Mouse (Mus musculus) olfactory bulb, adult 2 months (tissue): ENCODE results near the gene Mpig6b. TPM values are rescaled to one million over a fixed set of nuclear protein-coding genes. Genes with fewer than 3 reads are reported as not detected.
A peak's percentile ranks its signal among the peaks of the same experiment; 100 is the strongest.

Experiments
- H3K27ac ChIP-seq: fragments of 200-500 bp; 2 replicates; pipeline ENCODE4 v1.5.1; 2012; ENCODE audit warnings: low read depth, low read length; ENCODE audit not compliant: insufficient read depth
- H3K4me1 ChIP-seq: fragments of 200-500 bp; 2 replicates; pipeline ENCODE4 v1.6.1; 2012; ENCODE audit warnings: low read length; ENCODE audit not compliant: control insufficient read depth, insufficient read depth
- H3K4me3 ChIP-seq: fragments of 200-500 bp; 2 replicates; pipeline ENCODE4 v1.5.1; 2012; ENCODE audit warnings: mild to moderate bottlenecking, low read depth, low read length, moderate library complexity; ENCODE audit not compliant: insufficient read depth
- CTCF ChIP-seq: fragments of 200-500 bp; IDR thresholded peaks from 2 replicates; pipeline ENCODE4 v1.5.1; 2012; ENCODE audit warnings: low read depth, mild to moderate bottlenecking, low read length, moderate library complexity; ENCODE audit not compliant: insufficient read depth
- POLR2A ChIP-seq: fragments of 200-500 bp; IDR thresholded peaks from 2 replicates; pipeline ENCODE4 v1.6.1; 2012; ENCODE audit warnings: mild to moderate bottlenecking, low read depth, low read length, moderate library complexity; ENCODE audit not compliant: insufficient read depth
- WGBS: fragments of 180-500 bp; shearing (Covaris S2); methylation state at CpG from one replicate; pipeline ENCODE4 v1.1.7; 2018; 5-methylcytosine and 5-hydroxymethylcytosine counted together
- polyA plus RNA-seq: library from polyadenylated mRNA; stranded (reverse); fragments of >200 nt; gene quantifications from 2 replicates; pipeline ENCODE4 v1.2.4, GENCODE M21; 2012; ENCODE audit warnings: low replicate concordance; ENCODE audit not compliant: missing spikeins, insufficient read depth, insufficient read length

Gene Mpig6b
- polyA plus RNA-seq, 1 experiment = not detected

DNA sequence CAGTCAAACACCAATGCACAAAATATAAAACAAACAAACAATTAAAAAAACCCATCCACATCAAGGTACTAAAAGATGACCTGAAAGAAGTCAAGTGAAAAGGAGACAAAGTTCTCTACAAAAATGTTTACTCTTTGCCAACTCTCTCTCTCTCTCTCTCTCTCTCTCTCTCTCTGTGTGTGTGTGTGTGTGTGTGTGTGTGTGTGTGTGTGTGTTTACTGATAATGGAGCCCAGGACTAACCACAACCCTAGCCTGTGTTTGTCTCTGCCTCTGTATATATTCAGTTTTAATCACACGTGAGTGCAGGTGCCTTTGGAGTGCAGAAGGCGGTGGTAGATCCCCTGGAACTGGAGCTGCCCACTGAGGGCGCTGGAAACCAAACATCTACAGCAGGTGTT, 8.9 kb downstream of the Mpig6b start:
- no peak overlapping the region for H3K27ac ChIP-seq
- WGBS = 91% methylated on average over 3 of the region's 3 CpGs
- H3K4me3 ChIP-seq = no peak overlapping the region
- TF ChIP-seq CTCF (no peak), POLR2A (no peak)
- peaks cover 12% of the 10 kb centered on the region; the same call in 1 of the 2 replicates for H3K4me1 ChIP-seq

DNA sequence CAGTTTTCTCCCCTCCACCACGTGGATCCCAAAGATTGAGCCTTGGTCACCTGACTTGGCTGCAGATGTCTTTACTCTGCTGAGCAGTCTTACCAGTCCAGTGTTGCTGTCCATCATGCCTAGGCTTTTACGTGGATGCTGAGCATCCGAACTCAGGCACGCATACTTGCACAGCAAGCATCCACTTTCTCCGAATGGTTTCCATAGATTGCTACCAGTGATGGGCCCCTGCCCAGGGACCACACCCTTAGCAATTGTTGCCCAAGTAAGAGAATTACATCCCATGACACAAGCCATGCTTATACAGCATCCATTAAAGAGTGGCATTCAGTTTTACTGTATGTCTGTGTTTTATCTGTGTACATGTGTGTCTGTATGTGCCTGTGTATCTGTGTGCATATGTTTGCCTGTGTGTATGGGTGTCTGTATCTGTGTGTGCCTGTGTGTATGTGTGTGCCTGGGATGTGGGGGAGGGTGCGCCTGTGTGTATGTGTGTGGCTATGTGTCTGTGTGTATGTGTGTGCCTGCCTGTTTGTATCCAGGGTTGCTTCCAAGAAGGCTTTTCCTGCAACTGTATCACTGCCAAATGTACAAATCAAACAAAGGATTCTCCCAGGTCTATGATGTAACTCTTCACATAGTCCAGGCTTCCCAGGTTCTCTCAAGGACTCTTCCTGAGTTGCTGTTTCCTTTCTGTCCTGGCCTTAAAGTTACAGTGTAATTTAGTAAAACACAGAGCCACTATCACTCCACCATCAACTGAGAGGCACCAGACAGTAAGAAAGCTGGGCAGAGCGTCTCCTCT, 10.1 kb downstream of the Mpig6b start:
- 94% methylated on average over 7 of the region's 7 CpGs for WGBS
- H3K27ac ChIP-seq = no peak overlapping the region
- H3K4me1 ChIP-seq = peaks cover 20% of the 10 kb centered on the region
- TF ChIP-seq POLR2A (no peak), CTCF (no peak)
- no peak overlapping the region for H3K4me3 ChIP-seq

DNA sequence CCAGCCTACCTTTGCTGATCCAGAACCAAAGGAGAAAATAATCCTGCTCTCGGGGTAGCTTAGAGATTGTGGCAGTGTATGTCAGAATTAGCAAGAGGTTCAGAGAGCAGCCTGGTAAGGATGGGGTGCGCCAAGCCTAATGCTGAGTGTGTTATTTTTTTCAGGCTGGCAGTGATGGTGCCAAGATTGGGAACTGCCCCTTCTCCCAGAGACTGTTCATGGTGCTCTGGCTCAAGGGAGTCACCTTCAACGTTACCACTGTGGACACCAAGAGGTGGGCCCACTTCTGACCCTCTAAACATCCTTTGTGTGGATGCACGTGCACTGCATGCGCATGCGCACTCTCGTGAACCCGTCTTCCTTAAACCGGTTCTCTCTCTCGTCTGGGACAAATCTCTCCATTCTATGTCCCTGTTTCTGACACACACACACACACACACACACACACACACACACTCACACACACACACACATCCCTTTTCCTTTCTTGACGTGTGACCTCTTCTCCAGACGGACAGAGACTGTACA, 13.6 kb downstream of the Mpig6b start:
- WGBS = 79% methylated on average over 12 of the region's 12 CpGs
- Histone ChIP-seq H3K4me3 (no peak overlapping the region), H3K4me1 (peaks cover 24% of the 10 kb centered on the region), H3K27ac (0 out of 2 replicates have a peak overlapping the region, but pooled peaks have one; percentile 41)
- no peak for TF ChIP-seq CTCF
- TF ChIP-seq POLR2A = no peak

GRCm38 (mm10) chr17:35051156-35052086, 14.6 kb downstream of the Mpig6b start:
- H3K4me1 ChIP-seq = peaks cover 27% of the 10 kb centered on the region
- TF ChIP-seq POLR2A (no peak), CTCF (no peak)

DNA sequence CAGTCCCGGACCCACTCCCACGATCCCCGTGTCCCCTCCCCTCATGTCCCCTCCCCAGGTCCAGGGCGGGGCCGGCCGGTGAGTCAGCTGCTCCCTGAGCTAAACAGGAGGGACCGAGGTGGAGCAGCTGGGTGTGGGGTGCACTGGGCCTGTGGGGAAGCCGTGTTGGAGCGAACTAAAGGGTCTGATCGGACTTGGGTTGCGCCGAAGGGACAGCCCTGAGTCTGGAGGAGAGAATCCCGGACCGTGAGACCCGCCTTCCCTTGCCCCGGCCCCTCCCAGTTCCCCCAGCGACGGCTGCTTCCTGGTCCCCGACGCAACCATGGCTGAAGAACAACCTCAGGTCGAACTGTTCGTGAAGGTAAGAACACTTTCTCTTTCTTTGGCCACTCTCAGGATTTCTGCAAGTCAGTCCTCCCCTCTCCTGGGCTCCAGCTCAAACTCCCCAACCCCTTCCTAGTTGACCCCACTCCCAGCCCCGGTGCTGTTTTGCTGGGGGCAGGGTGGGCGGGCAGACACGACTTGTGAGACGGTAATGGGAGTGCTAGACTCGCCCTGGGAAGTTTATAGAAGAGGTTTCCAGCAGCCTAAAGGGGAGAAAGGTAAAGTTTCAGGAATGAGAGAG, 15.7 kb downstream of the Mpig6b start:
- 12% methylated on average over 27 of the region's 27 CpGs for WGBS
- TF ChIP-seq CTCF (no peak), POLR2A (no peak)

More at GRCm38 (mm10) chr17:35051156-35052086, 14.6 kb downstream of the Mpig6b start:
- WGBS = 25% methylated on average over 21 of the region's 21 CpGs
- H3K4me3 ChIP-seq = peak overlapping the region; percentile 47
- peak overlapping the region; percentile 41 for H3K27ac ChIP-seq

DNA sequence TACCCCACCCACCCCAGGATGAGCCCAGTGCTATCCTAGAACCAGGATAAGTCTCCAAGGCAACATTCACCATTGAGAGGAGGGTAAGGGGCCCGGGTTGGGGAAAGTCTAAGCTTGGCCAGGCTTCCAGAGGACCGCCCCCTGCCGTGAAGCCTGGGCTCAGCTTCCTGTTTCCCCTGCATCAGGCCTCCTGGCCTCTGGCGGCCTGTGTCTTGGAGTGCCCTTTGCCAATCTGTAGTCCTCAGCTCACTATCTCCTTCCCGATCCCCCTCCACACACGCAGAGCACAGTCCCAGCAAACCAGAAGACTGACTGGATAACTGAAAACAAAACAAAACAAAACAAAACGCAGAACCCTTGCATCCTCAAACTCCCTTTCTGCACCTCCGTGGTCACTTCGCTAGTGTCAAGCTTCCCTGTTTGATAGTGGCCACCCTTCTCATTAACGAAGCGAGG, 16.4 kb downstream of the Mpig6b start, which contains the start of gene Clic1:
Gene Clic1, plus strand, starts transcription at position 406 of the 456 bp plus-strand sequence.
- 22% methylated on average over 11 of the region's 11 CpGs for WGBS

More for the DNA sequence above, 15.7 kb downstream of the Mpig6b start:
- peak overlapping the region; percentile 47 for H3K4me3 ChIP-seq
- H3K4me1 ChIP-seq = peaks cover 33% of the 10 kb centered on the region
- peak overlapping the region; percentile 47; the same call in 1 of the 2 replicates for H3K27ac ChIP-seq

GRCm38 (mm10) chr17:35048932-35049440, 17.0 kb downstream of the Mpig6b start:
- Histone ChIP-seq H3K4me1 (peaks cover 33% of the 10 kb centered on the region), H3K4me3 (no peak overlapping the region), H3K27ac (no peak overlapping the region)
- WGBS = 84% methylated on average over 5 of the region's 5 CpGs
- TF ChIP-seq POLR2A (no peak), CTCF (no peak)

More for the DNA sequence above, 16.4 kb downstream of the Mpig6b start, which contains the start of gene Clic1:
- Histone ChIP-seq H3K4me3 (peak within 1 kb of the TSS; percentile 47), H3K4me1 (peaks cover 33% of the 10 kb centered on the region), H3K27ac (peak within 1 kb of the TSS; percentile 47; the same call in 1 of the 2 replicates)
- TF ChIP-seq POLR2A = no peak
- TF ChIP-seq CTCF = no peak
